ENCODE assay signal across 14 mouse cellular contexts in genomic region chr11:84464571-84464970, GRCm38 (mm10). TPM values are rescaled to one million over a fixed set of nuclear protein-coding genes. Genes with fewer than 3 reads are reported as not detected.
A peak's percentile ranks its signal among the peaks of the same experiment; 100 is the strongest.
DNase-seq lines count a peak whose midpoint lies in the region; ATAC-seq and TF ChIP-seq lines count a peak whose summit lies in the region.
"Had no signal": no experiment of that assay in that cellular context is flagged by ENCODE, and none has a peak within 500 bp of the region (broad histone marks: within the 10 kb centered on the region; RNA-seq: fewer than 3 reads in every experiment).

No protein-coding gene starts in this region.

- no peak overlapping the region for H3K4me2 ChIP-seq in hindbrain, postnatal 0 days (ENCODE audit: low read depth, low read length)

- no peak overlapping the region for H3K9ac ChIP-seq in hindbrain, postnatal 0 days (replicated peaks; ENCODE audit: low read length)

- H3K27me3 ChIP-seq in hindbrain, postnatal 0 days (ENCODE audit: insufficient read depth, low read length): no peaks in the 10 kb centered on the region

- H3K27ac ChIP-seq in hindbrain, postnatal 0 days: no peak overlapping the region

- no peak for ATAC-seq in hindbrain, postnatal 0 days
- ATAC-seq in megakaryocyte, adult 5-6 weeks (ENCODE audit: poor library complexity, severe bottlenecking): no peak
- ATAC-seq: intestine, embryonic 16.5 days had no signal

- no peak for TF ChIP-seq CTCF in hindbrain, postnatal 0 days (IDR thresholded peaks at IDR 0.05; ENCODE audit: low read depth)

- 43% methylated on average over 5 of the region's 5 CpGs for WGBS in hindbrain, postnatal 0 days

- no peaks in the 10 kb centered on the region for H3K9me3 ChIP-seq in hindbrain, postnatal 0 days (ENCODE audit: low read length)

- DNase-seq in frontal cortex, adult 2 months (ENCODE audit: extremely low spot score in 1 of 2, low spot score in 1 of 2): peak; percentile 2 to 36
- no peak for DNase-seq in frontal cortex, postnatal 25 days (ENCODE audit: low spot score in 2 of 2)
- DNase-seq in retina, postnatal 1 day: peak; percentile 20
- DNase-seq in retina, embryonic 14.5 days (ENCODE audit: low spot score): no peak
- DNase-seq in hindbrain, postnatal 0 days (ENCODE audit: low spot score): peak; percentile 39
- no peak for DNase-seq in natural killer cell, adult 2 months (ENCODE audit: low spot score in 2 of 2)
- no peak for DNase-seq in adrenal gland, adult 8-10 months
- DNase-seq: adrenal gland, postnatal 36 days; B cell, adult 2 months; cerebellum, adult 11 months; gastrocnemius, postnatal 14 days; kidney, postnatal 4 days had no signal

- peaks cover 4% of the 10 kb centered on the region; the same call in 1 of the 2 replicates for H3K36me3 ChIP-seq in hindbrain, postnatal 0 days (ENCODE audit: insufficient read depth, low read length)

- no peaks in the 10 kb centered on the region for H3K4me1 ChIP-seq in hindbrain, postnatal 0 days (ENCODE audit: insufficient read depth, low read length)

- no peak overlapping the region for H3K4me3 ChIP-seq in hindbrain, postnatal 0 days (ENCODE audit: low read length)

RNA-seq across cellular contexts. Expression of gene Aatf, which starts 48.8 kb away (rescaled TPM):
- polyA plus RNA-seq in frontal cortex, adult 2 months (2012; rRNA removed): 8.4 and 10.0 TPM in 2 replicates
- 17.2 and 36.0 TPM in 2 replicates for total RNA-seq in hindbrain, postnatal 0 days (2014; rRNA removed)
- 42.7 and 44.4 TPM in 2 replicates for polyA plus RNA-seq in hindbrain, postnatal 0 days (2015; fragmentation: Nextera tagmentation; extraction: Ambion mirVana)
- 10 to 100 TPM; 23.8 to 27.9 (median 24.0) TPM for total RNA-seq in adrenal gland, adult 8-10 months (2022)
- total RNA-seq in megakaryocyte, adult 5-6 weeks (2015): 24.1 and 33.3 TPM in 2 replicates
- total RNA-seq in megakaryocyte, adult 5-6 weeks (2017): 38.2 and 48.5 TPM in 2 replicates

Comparison
In these comparisons a context has a peak if more than half of its experiments do, and no peak if none do; other contexts are left out.
1. DNase-seq: peak in frontal cortex, adult 2 months (2 of 2), retina, postnatal 1 day (single experiment) and hindbrain, postnatal 0 days (single experiment); none in frontal cortex, postnatal 25 days (0 of 2), retina, embryonic 14.5 days (single experiment), natural killer cell, adult 2 months (0 of 2) and adrenal gland, adult 8-10 months (single experiment).